Comparison of ENCODE assay signal across 8 mouse cellular contexts in genomic region chr17:57095855-57096622, GRCm38 (mm10). TPM values are rescaled to one million over a fixed set of nuclear protein-coding genes. Genes with fewer than 3 reads are reported as not detected.
DNase-seq lines count a peak whose midpoint lies in the region; ATAC-seq and TF ChIP-seq lines count a peak whose summit lies in the region.

No protein-coding gene starts in this region.

- TF ChIP-seq CTCF in lung, embryonic 14.5 days (IDR thresholded peaks at IDR 0.05; ENCODE audit: low read depth): no peak
- no peak for TF ChIP-seq CTCF in olfactory bulb, adult 2 months (IDR thresholded peaks at IDR 0.05; ENCODE audit: insufficient read depth, low read depth, low read length)

- no peaks in the 10 kb centered on the region for H3K36me3 ChIP-seq in lung, embryonic 14.5 days (ENCODE audit: insufficient read depth)

- no peak for TF ChIP-seq POLR2A in olfactory bulb, adult 2 months (IDR thresholded peaks at IDR 0.05; ENCODE audit: insufficient read depth, low read depth, low read length)

- ATAC-seq in lung, embryonic 14.5 days (ENCODE audit: insufficient read depth): peak; percentile 84

- 1% methylated on average over 18 of the region's 19 CpGs for WGBS in lung, embryonic 14.5 days
- WGBS in olfactory bulb, adult 2 months: 1% methylated on average over 19 of the region's 19 CpGs

- peak overlapping the region; percentile 51 for H3K4me2 ChIP-seq in lung, embryonic 14.5 days

- H3K27me3 ChIP-seq in lung, embryonic 14.5 days (ENCODE audit: insufficient read depth, low read length): no peaks in the 10 kb centered on the region

- DNase-seq in ovary, adult 18-20 months (ENCODE audit: low spot score): peak; percentile 6
- no peak for DNase-seq in ovary, postnatal 10 days (ENCODE audit: low spot score)
- peak; percentile 49 for DNase-seq in c-Kit-positive CD71-positive TER-119-positive erythroid progenitor cells, embryonic 14.5 days (ENCODE audit: low spot score)
- peak; percentile 79 for DNase-seq in heart, adult 8-10 months (ENCODE audit: low spot score)
- DNase-seq in kidney, adult 18-20 months: peak; percentile 52
- peak; percentile 80 for DNase-seq in lung, embryonic 14.5 days
- DNase-seq in layer of hippocampus, adult 11-12 months (ENCODE audit: low spot score): no peak

- H3K9me3 ChIP-seq in lung, embryonic 14.5 days (ENCODE audit: low read depth, low read length): no peaks in the 10 kb centered on the region

- no peak overlapping the region for H3K9ac ChIP-seq in lung, embryonic 14.5 days

- H3K4me1 ChIP-seq in lung, embryonic 14.5 days (ENCODE audit: insufficient read depth): no peaks in the 10 kb centered on the region; the same call in 1 of the 2 replicates
- peaks cover 3% of the 10 kb centered on the region; the same call in 1 of the 2 replicates for H3K4me1 ChIP-seq in olfactory bulb, adult 2 months (ENCODE audit: control insufficient read depth, insufficient read depth, low read length)

- H3K4me3 ChIP-seq in lung, embryonic 14.5 days (ENCODE audit: low read depth, low read length): peak overlapping the region; percentile 3; the same call in 1 of the 2 replicates
- peak overlapping the region; percentile 17 for H3K4me3 ChIP-seq in olfactory bulb, adult 2 months (ENCODE audit: insufficient read depth, low read depth, low read length)

- H3K27ac ChIP-seq in lung, embryonic 14.5 days (ENCODE audit: low read depth): no peak overlapping the region
- no peak overlapping the region for H3K27ac ChIP-seq in olfactory bulb, adult 2 months (ENCODE audit: insufficient read depth, low read depth, low read length)

RNA-seq across cellular contexts. Expression of gene Tubb4a, which starts 8.5 kb away (rescaled TPM):
- total RNA-seq in heart, adult 8-10 months (2022): 1 to 10 TPM; 1.1 to 1.7 (median 1.4) TPM
- 20.3 and 22.9 TPM in 2 replicates for polyA plus RNA-seq in lung, embryonic 14.5 days (2014; fragmentation: Nextera tagmentation; extraction: Ambion mirVana)
- polyA plus RNA-seq in olfactory bulb, adult 2 months (2012; ENCODE audit: insufficient read depth, insufficient read length, low replicate concordance, missing spikeins): 276 TPM in 1 of 2 replicates, not detected in the other

RNA-seq across cellular contexts. Expression of gene Tnfsf9, which starts 9.1 kb away (rescaled TPM):
- under 1 TPM; 0.25 to 0.83 (median 0.43) TPM for total RNA-seq in heart, adult 8-10 months (2022)
- 8.1 and 8.5 TPM in 2 replicates for polyA plus RNA-seq in lung, embryonic 14.5 days (2014; fragmentation: Nextera tagmentation; extraction: Ambion mirVana)
- not detected in 2 replicates for polyA plus RNA-seq in olfactory bulb, adult 2 months (2012; ENCODE audit: insufficient read depth, insufficient read length, low replicate concordance, missing spikeins)

RNA-seq across cellular contexts. Expression of gene Dennd1c, which starts 17.7 kb away (rescaled TPM):
- 1 to 10 TPM in 2 of 4 experiments, under 1 TPM in 2; 0.90 to 1.6 (median 1.2) TPM for total RNA-seq in heart, adult 8-10 months (2022)
- 3.4 and 4.6 TPM in 2 replicates for polyA plus RNA-seq in lung, embryonic 14.5 days (2014; fragmentation: Nextera tagmentation; extraction: Ambion mirVana)
- not detected in 2 replicates for polyA plus RNA-seq in olfactory bulb, adult 2 months (2012; ENCODE audit: insufficient read depth, insufficient read length, low replicate concordance, missing spikeins)

RNA-seq across cellular contexts. Expression of gene Slc25a23, which starts 36.4 kb away (rescaled TPM):
- total RNA-seq in heart, adult 8-10 months (2022): 10 to 100 TPM; 64.7 to 74.7 (median 70.4) TPM
- 8.4 and 10.3 TPM in 2 replicates for polyA plus RNA-seq in lung, embryonic 14.5 days (2014; fragmentation: Nextera tagmentation; extraction: Ambion mirVana)
- polyA plus RNA-seq in olfactory bulb, adult 2 months (2012; ENCODE audit: insufficient read depth, insufficient read length, low replicate concordance, missing spikeins): 526 and 583 TPM in 2 replicates

RNA-seq across cellular contexts. Expression of gene Crb3, which starts 37.1 kb away (rescaled TPM):
- under 1 TPM in 2 of 4 experiments, not detected in 2; 0.23 to 0.72 TPM for total RNA-seq in heart, adult 8-10 months (2022)
- polyA plus RNA-seq in lung, embryonic 14.5 days (2014; fragmentation: Nextera tagmentation; extraction: Ambion mirVana): 38.6 and 41.3 TPM in 2 replicates
- polyA plus RNA-seq in olfactory bulb, adult 2 months (2012; ENCODE audit: insufficient read depth, insufficient read length, low replicate concordance, missing spikeins): not detected in 2 replicates

Comparison
In these comparisons a context has a peak if more than half of its experiments do, and no peak if none do; other contexts are left out.
1. DNase-seq: peak in ovary, adult 18-20 months (single experiment), c-Kit-positive CD71-positive TER-119-positive erythroid progenitor cells, embryonic 14.5 days (single experiment), heart, adult 8-10 months (single experiment), kidney, adult 18-20 months (single experiment) and lung, embryonic 14.5 days (single experiment); none in ovary, postnatal 10 days (single experiment) and layer of hippocampus, adult 11-12 months (single experiment).